Mouse (Mus musculus) activated CD4-positive, CD25-positive, alpha-beta regulatory T cell, adult 4 months (primary cell): ENCODE results near the gene Sectm1a. TPM values are rescaled to one million over a fixed set of nuclear protein-coding genes. Genes with fewer than 3 reads are reported as not detected.
"Not testable (repeated sequence)": the region's sequence is repeated elsewhere in the genome, so short reads cannot be mapped to it uniquely, and the experiment has no call there.

Experiments used
- ATAC-seq: one replicate; pipeline ENCODE4 v1.8.0; 2017
- polyA plus RNA-seq, 2 experiments: library from polyadenylated mRNA; unstranded; fragments of 100-300 nt; shearing (Covaris generic); gene quantifications; one replicate each; pipeline ENCODE4 v1.2.1; 2017

Sectm1a gene
- polyA plus RNA-seq, 2 experiments from 2014 or later = not detected

GRCm38 (mm10) chr11:121047826-121048399, 33.1 kb downstream of the Sectm1a start:
- ATAC-seq = no peak

GRCm38 (mm10) chr11:121045286-121045685, 35.7 kb downstream of the Sectm1a start:
- ATAC-seq = no peak

- ATAC-seq = not testable (repeated sequence)
These were observed 38.0 kb downstream of the Sectm1a start for GRCm38 (mm10) chr11:121043025-121043424.

GRCm38 (mm10) chr11:121042480-121042879, 38.5 kb downstream of the Sectm1a start:
- no peak for ATAC-seq

- ATAC-seq = no peak
These were observed 39.4 kb downstream of the Sectm1a start for GRCm38 (mm10) chr11:121041636-121042035.

DNA sequence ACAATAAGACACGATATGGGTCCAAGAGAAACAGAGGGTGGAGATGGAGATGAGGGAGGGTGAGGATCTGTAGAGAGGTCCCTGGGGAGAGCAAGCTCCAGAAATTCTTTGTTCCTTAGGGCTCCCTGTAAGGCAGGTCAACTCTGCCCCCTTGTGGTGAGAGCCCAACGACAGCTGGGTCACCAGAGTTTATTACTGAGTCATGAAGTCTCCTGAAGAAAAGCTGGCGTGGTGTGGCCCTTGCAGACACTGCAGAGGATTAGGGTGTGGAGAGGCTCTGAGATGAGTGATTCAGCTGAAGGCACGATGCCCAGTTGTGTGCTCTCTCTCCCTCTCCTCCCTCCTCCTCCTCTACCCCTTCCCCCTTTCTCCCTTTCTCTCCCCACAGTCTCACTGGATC, 39.8 kb downstream of the Sectm1a start:
- no peak for ATAC-seq

- peak; percentile 82 for ATAC-seq
These were observed 41.7 kb downstream of the Sectm1a start, which contains the start of gene Cd7 for GRCm38 (mm10) chr11:121039302-121039701. Gene Cd7 (minus strand): TSS chr11:121039418.

DNA sequence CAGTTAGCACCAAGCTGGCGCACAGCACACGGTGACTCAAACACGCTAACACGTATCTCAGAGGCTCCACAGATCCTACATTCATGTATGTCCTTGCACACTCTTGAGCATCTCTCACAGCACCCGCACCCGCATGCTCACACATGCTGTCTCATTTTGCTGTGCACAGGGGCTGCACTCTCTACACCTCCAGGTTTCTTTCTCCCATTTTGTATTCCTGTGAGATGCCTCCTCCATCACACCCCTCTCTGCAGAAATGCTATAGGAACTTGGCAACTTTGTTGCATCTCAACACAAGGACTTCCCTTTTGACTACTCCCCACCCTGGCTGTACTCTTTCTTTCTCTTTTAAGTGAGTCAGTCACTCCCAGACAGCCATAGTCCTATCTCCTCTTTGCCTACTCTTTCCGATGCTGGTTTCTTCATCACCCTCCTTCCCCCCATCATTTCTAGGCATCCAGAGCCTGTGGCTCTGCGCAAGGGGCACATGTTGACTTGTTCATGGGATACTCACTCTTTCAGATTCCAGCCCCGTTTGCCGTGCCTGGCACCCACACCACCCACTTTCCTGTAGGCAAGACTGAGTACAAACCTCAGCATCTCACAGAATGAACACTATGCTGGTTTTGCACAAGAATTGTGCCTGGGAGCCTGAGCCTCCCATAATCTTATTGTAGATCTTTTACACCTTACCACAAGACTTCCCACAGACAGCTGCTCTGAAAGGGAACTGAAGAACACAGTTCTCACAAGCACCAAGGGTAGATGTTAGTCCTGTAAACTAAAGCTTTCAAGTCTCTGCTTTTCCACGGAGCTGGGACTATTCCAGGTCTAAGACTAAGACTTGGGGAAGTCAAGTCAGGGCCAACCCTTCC, 42.4 kb downstream of the Sectm1a start:
- ATAC-seq = peak; percentile 68

GRCm38 (mm10) chr11:121033118-121033517, 47.9 kb downstream of the Sectm1a start:
- no peak for ATAC-seq

GRCm38 (mm10) chr11:121027259-121027658, 53.8 kb downstream of the Sectm1a start:
- ATAC-seq = no peak

DNA sequence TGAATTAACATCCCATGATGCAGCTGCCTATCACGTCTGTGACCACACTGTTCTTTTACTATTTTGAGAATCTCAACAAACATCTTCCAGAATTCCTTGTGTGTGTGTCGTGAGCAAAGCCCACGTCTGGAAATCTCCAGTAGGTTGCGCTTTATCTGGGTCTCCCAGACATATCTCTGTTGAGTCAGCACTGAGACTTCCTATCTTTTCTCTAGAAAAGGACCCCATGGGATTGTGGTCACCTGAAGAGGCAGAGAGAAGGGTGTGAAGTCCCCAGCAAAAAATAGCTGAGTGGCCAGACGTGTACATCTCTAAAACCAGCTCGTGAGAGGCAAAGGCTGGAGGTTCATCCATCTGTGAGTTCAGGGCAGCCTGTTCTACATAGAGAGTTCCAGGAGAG, 56.9 kb downstream of the Sectm1a start:
- no peak for ATAC-seq

DNA sequence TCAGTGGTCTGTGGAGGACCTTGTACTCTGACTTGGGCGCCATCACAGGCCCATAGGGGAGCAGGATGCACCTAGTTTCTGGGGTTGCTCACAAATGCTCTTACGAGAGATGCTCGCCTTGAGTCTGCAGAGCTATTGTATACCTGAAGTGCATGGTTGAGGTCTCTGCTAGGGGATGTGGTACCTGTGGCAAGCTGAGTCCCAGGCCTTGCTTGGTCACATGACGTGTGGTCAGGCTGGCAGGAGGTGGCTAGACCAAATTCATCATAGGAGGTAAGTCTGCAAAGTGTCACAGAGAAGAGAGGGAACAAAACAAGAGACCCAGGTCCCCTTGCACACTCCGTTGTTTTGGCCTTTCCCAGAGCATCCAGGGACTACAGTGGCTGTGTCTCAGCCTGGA, 61.5 kb downstream of the Sectm1a start:
- ATAC-seq = no peak

GRCm38 (mm10) chr11:121017703-121018102, 63.3 kb downstream of the Sectm1a start:
- no peak for ATAC-seq

Other genes starting within 250 kb of the Sectm1a start
- under 1 TPM; 0.41 to 0.46 TPM for gene Ccdc57, start 148.3 kb downstream of the Sectm1a start, polyA plus RNA-seq
- gene Slc16a3, start 132.7 kb downstream of the Sectm1a start, polyA plus RNA-seq = 1 to 10 TPM; 3.8 to 4.0 TPM
- 10 to 100 TPM; 57.0 to 62.6 TPM for gene Csnk1d, start 89.9 kb downstream of the Sectm1a start, polyA plus RNA-seq
- gene Cd7, start 41.8 kb downstream of the Sectm1a start, polyA plus RNA-seq = 100 to 1,000 TPM in 1 of 2 experiments, 10 to 100 TPM in 1; 84.3 to 121 TPM
- not detected for gene Sectm1b, start 17.7 kb downstream of the Sectm1a start, polyA plus RNA-seq
- gene Tex19.2, start 37.5 kb upstream of the Sectm1a start, polyA plus RNA-seq = not detected
- not detected for gene Tex19.1, start 64.9 kb upstream of the Sectm1a start, polyA plus RNA-seq
- not detected for gene Uts2r, start 79.1 kb upstream of the Sectm1a start, polyA plus RNA-seq
- 1 to 10 TPM; 1.5 to 2.1 TPM for gene Hexdc, start 123.2 kb upstream of the Sectm1a start, polyA plus RNA-seq
- gene Ogfod3, start 123.5 kb upstream of the Sectm1a start, polyA plus RNA-seq = 1 to 10 TPM; 4.4 to 4.7 TPM
- gene Cybc1, start 148.1 kb upstream of the Sectm1a start, polyA plus RNA-seq = 10 to 100 TPM; 66.8 to 78.7 TPM
- gene Narf, start 156.0 kb upstream of the Sectm1a start, polyA plus RNA-seq = 10 to 100 TPM; 20.6 to 33.3 TPM
- 1 to 10 TPM; 5.3 to 6.3 TPM for gene Foxk2, start 178.8 kb upstream of the Sectm1a start, polyA plus RNA-seq